Mouse (Mus musculus): Measurements from ENCODE around the gene Angel1. TPM values are rescaled to one million over a fixed set of nuclear protein-coding genes. Genes with fewer than 3 reads are reported as not detected.
A peak's percentile ranks its signal among the peaks of the same experiment; 100 is the strongest.

Angel1 gene
- polyA plus RNA-seq, 1 experiment from 2014 or later: 11.4 TPM

DNA sequence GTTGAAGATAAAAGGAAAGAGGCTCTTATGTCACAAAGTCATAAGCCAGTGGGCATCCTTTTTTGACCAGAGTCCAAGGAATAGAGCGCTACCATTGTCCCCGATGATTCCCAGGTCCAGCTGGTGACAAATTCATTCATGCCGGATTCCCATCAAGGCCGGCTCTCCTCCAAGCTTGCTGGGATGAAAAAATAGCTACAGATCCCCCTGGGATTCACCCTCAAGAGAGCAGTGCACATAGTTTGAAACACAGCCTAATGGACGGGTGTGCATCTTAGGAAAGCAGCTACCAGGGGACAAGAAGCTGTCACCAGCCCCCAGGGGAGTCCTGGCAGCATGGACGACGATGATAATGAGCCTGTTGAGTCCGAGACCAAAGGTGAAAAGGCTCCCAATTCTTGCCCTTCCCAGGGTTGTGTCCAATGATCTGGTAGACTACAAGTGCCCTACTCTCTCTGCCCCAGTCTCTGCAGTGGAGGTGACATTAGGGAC, 8.1 kb upstream of the Angel1 start, which contains the start of gene Lrrc74a:
Lrrc74a (plus strand) TSS at position 51 of the 492 bp plus-strand sequence.
- no peaks in the 10 kb centered on the region for H3K9me3 ChIP-seq
- no peak within 1 kb of the TSS for H3K4me3 ChIP-seq
- 77% methylated on average over 8 of the region's 8 CpGs for WGBS
- no peaks in the 10 kb centered on the region; the same call in 1 of the 2 replicates for H3K27me3 ChIP-seq (ENCODE audit: insufficient read depth, poor library complexity, severe bottlenecking)
- H3K36me3 ChIP-seq: no peaks in the 10 kb centered on the region
- no peak for DNase-seq (ENCODE audit: low spot score)
- H3K27ac ChIP-seq: no peak within 1 kb of the TSS
- H3K4me1 ChIP-seq: no peaks in the 10 kb centered on the region

DNA sequence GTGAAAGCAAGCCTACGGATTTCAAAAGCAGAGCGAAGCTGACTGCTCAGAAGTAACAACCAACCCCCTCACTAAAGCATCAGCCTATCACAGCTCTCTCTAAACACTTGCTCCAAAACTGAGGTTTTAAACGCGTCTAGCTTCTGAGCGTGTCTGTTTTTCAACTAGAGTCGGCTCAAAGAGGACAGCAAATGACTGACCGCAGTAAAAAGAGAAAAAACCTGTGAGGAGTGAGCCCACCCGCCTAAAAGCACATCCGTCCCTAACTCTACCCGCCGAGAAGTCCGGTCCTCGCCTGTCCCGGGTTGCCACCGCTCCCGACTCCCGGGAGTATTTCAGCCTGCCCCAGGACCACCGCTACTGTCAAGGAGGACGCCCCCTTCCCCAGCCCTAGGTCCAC, 554 bp downstream of the Angel1 start:
- H3K27me3 ChIP-seq (ENCODE audit: insufficient read depth, poor library complexity, severe bottlenecking): no peaks in the 10 kb centered on the region
- H3K4me1 ChIP-seq: peaks cover 37% of the 10 kb centered on the region
- peak overlapping the region; percentile 82 for H3K4me3 ChIP-seq
- no peaks in the 10 kb centered on the region for H3K36me3 ChIP-seq
- H3K9me3 ChIP-seq: no peaks in the 10 kb centered on the region
- H3K27ac ChIP-seq: peak overlapping the region; percentile 94
- under 1% methylated on average over 19 of the region's 19 CpGs for WGBS
- no peak for DNase-seq (ENCODE audit: low spot score)

DNA sequence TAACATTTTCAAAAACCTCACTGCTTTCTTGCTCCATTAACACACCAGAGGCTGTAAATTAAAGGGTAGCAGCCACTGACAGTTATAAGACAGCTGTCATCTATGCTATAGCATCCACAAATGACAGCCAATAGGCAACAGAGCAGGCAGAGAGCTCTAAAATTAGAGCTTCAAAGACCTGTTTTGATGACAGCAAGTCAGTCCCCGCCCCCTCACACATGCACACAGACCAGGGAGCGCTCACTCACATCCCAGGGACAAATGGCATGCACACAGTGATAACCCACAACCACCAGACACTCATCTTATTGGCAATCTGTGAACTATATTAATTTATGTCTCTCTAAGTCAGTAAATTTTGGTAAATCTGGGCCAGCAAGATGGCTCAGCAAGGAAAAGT, 2.0 kb downstream of the Angel1 start:
- Histone ChIP-seq H3K27ac (no peak overlapping the region), H3K9me3 (no peaks in the 10 kb centered on the region), H3K36me3 (no peaks in the 10 kb centered on the region; the same call in 1 of the 2 replicates), H3K4me3 (no peak overlapping the region), H3K27me3 (ENCODE audit: insufficient read depth, poor library complexity, severe bottlenecking) (no peaks in the 10 kb centered on the region), H3K4me1 (peaks cover 37% of the 10 kb centered on the region)
- 49% methylated on average over 2 of the region's 2 CpGs for WGBS
- DNase-seq (ENCODE audit: low spot score): no peak

GRCm38 (mm10) chr12:86721453-86721852, 4.8 kb downstream of the Angel1 start:
- 78% methylated on average over 5 of the region's 5 CpGs for WGBS
- DNase-seq (ENCODE audit: low spot score): no peak
- H3K4me3 ChIP-seq: no peak overlapping the region
- peaks cover 37% of the 10 kb centered on the region for H3K4me1 ChIP-seq
- 0 out of 2 replicates have a peak overlapping the region, but pooled peaks have one; percentile 2 for H3K27ac ChIP-seq
- peaks cover 11% of the 10 kb centered on the region; the same call in 1 of the 2 replicates for H3K36me3 ChIP-seq
- no peaks in the 10 kb centered on the region for H3K9me3 ChIP-seq
- no peaks in the 10 kb centered on the region for H3K27me3 ChIP-seq (ENCODE audit: insufficient read depth, poor library complexity, severe bottlenecking)

- WGBS: 83% methylated on average over 18 of the region's 18 CpGs
- H3K36me3 ChIP-seq: peaks cover 15% of the 10 kb centered on the region; the same call in 1 of the 2 replicates
- H3K9me3 ChIP-seq: no peaks in the 10 kb centered on the region
- H3K4me1 ChIP-seq: peaks cover 36% of the 10 kb centered on the region; the same call in 1 of the 2 replicates
- H3K4me3 ChIP-seq: no peak overlapping the region
- no peak for DNase-seq (ENCODE audit: low spot score)
- no peak overlapping the region for H3K27ac ChIP-seq
- H3K27me3 ChIP-seq (ENCODE audit: insufficient read depth, poor library complexity, severe bottlenecking): no peaks in the 10 kb centered on the region
Observed at GRCm38 (mm10) chr12:86719961-86720639, 6.2 kb downstream of the Angel1 start.

GRCm38 (mm10) chr12:86716962-86717361, 9.3 kb downstream of the Angel1 start:
- no peak overlapping the region for H3K4me3 ChIP-seq
- 91% methylated on average over 11 of the region's 11 CpGs for WGBS
- no peaks in the 10 kb centered on the region for H3K27me3 ChIP-seq (ENCODE audit: insufficient read depth, poor library complexity, severe bottlenecking)

GRCm38 (mm10) chr12:86715401-86715800, 10.9 kb downstream of the Angel1 start:
- Histone ChIP-seq H3K27ac (no peak overlapping the region), H3K9me3 (no peaks in the 10 kb centered on the region), H3K4me1 (peaks cover 4% of the 10 kb centered on the region; the same call in 1 of the 2 replicates), H3K36me3 (peaks cover 20% of the 10 kb centered on the region; the same call in 1 of the 2 replicates), H3K4me3 (no peak overlapping the region), H3K27me3 (ENCODE audit: insufficient read depth, poor library complexity, severe bottlenecking) (no peaks in the 10 kb centered on the region)
- DNase-seq (ENCODE audit: low spot score): no peak
- 40% methylated on average over 5 of the region's 5 CpGs for WGBS

More at GRCm38 (mm10) chr12:86716962-86717361, 9.3 kb downstream of the Angel1 start:
- Histone ChIP-seq H3K9me3 (no peaks in the 10 kb centered on the region), H3K36me3 (peaks cover 15% of the 10 kb centered on the region; the same call in 1 of the 2 replicates), H3K4me1 (peaks cover 12% of the 10 kb centered on the region; the same call in 1 of the 2 replicates), H3K27ac (no peak overlapping the region)
- DNase-seq (ENCODE audit: low spot score): no peak

- H3K4me3 ChIP-seq: no peak overlapping the region
- H3K27ac ChIP-seq: no peak overlapping the region
- H3K4me1 ChIP-seq: peaks cover 4% of the 10 kb centered on the region; the same call in 1 of the 2 replicates
- H3K9me3 ChIP-seq: no peaks in the 10 kb centered on the region
- WGBS: 77% methylated on average over 5 of the region's 5 CpGs
- H3K36me3 ChIP-seq: peaks cover 22% of the 10 kb centered on the region; the same call in 1 of the 2 replicates
- no peak for DNase-seq (ENCODE audit: low spot score)
- no peaks in the 10 kb centered on the region for H3K27me3 ChIP-seq (ENCODE audit: insufficient read depth, poor library complexity, severe bottlenecking)
Observed at GRCm38 (mm10) chr12:86714026-86714425, 12.2 kb downstream of the Angel1 start.

DNA sequence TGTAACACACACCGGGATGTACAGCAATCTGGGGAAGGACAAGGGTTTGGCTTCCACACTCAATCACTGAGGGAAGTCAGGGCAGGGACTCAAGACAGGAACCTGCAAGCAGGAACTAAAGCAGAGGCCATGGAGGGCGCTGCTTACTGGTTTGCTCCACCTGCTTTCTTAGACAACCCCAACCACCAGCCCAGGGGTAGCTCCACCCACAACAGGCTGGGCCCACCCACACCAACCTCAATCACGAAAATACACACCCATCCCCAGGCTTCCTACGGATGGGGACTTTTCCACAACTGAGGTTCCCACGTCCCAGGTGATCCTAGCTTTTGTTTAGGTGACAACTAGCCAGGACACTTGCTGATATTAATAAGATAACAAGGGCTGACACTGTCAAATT, 20.4 kb downstream of the Angel1 start:
- Histone ChIP-seq H3K4me1 (peaks cover 6% of the 10 kb centered on the region), H3K27ac (no peak overlapping the region), H3K4me3 (no peak overlapping the region), H3K27me3 (ENCODE audit: insufficient read depth, poor library complexity, severe bottlenecking) (no peaks in the 10 kb centered on the region), H3K9me3 (no peaks in the 10 kb centered on the region), H3K36me3 (peaks cover 22% of the 10 kb centered on the region)
- 78% methylated on average over 5 of the region's 5 CpGs for WGBS
- DNase-seq (ENCODE audit: low spot score): peak; percentile 62

- Histone ChIP-seq H3K9me3 (no peaks in the 10 kb centered on the region), H3K4me3 (no peak overlapping the region), H3K27ac (no peak overlapping the region), H3K4me1 (peaks cover 31% of the 10 kb centered on the region), H3K36me3 (peaks cover 16% of the 10 kb centered on the region), H3K27me3 (ENCODE audit: insufficient read depth, poor library complexity, severe bottlenecking) (no peaks in the 10 kb centered on the region)
- WGBS: 94% methylated on average over 3 of the region's 3 CpGs
- DNase-seq (ENCODE audit: low spot score): no peak
Observed at GRCm38 (mm10) chr12:86702690-86703089, 23.6 kb downstream of the Angel1 start.

GRCm38 (mm10) chr12:86701491-86701890, 24.8 kb downstream of the Angel1 start:
- Histone ChIP-seq H3K27ac (no peak overlapping the region), H3K36me3 (peaks cover 22% of the 10 kb centered on the region), H3K4me1 (peaks cover 31% of the 10 kb centered on the region), H3K27me3 (ENCODE audit: insufficient read depth, poor library complexity, severe bottlenecking) (no peaks in the 10 kb centered on the region), H3K9me3 (no peaks in the 10 kb centered on the region), H3K4me3 (no peak overlapping the region)
- WGBS: 91% methylated on average over 4 of the region's 4 CpGs
- DNase-seq (ENCODE audit: low spot score): no peak

GRCm38 (mm10) chr12:86700927-86701310, 25.3 kb downstream of the Angel1 start:
- no peak for DNase-seq (ENCODE audit: low spot score)
- Histone ChIP-seq H3K27ac (no peak overlapping the region; the same call in 1 of the 2 replicates), H3K27me3 (ENCODE audit: insufficient read depth, poor library complexity, severe bottlenecking) (no peaks in the 10 kb centered on the region), H3K9me3 (no peaks in the 10 kb centered on the region), H3K4me1 (peaks cover 36% of the 10 kb centered on the region), H3K36me3 (peaks cover 22% of the 10 kb centered on the region), H3K4me3 (no peak overlapping the region)
- WGBS: 68% methylated on average over 4 of the region's 4 CpGs
